Mouse (Mus musculus): Measurements from ENCODE around the gene Mall. TPM values are rescaled to one million over a fixed set of nuclear protein-coding genes. Genes with fewer than 3 reads are reported as not detected.

Mall gene
- polyA plus RNA-seq, 1 experiment from 2014 or later: 57.1 TPM

- ATAC-seq (ENCODE audit: insufficient number of reproducible peaks, low FRiP score, low TSS enrichment, low read depth): no peak
- WGBS: 48% methylated on average over 1 of the region's 1 CpGs
- Histone ChIP-seq H3K9ac (no peak overlapping the region), H3K4me2 (no peak overlapping the region), H3K27me3 (no peaks in the 10 kb centered on the region), H3K9me3 (no peaks in the 10 kb centered on the region), H3K4me3 (no peak overlapping the region), H3K4me1 (no peaks in the 10 kb centered on the region), H3K27ac (no peak overlapping the region), H3K36me3 (peaks cover 7% of the 10 kb centered on the region; the same call in 1 of the 2 replicates)
Observed at GRCm38 (mm10) chr2:127749376-127749775, 19.6 kb upstream of the Mall start.

- H3K4me3 ChIP-seq: no peak overlapping the region
- no peaks in the 10 kb centered on the region for H3K4me1 ChIP-seq
- no peaks in the 10 kb centered on the region for H3K9me3 ChIP-seq
- no peak for ATAC-seq (ENCODE audit: insufficient number of reproducible peaks, low FRiP score, low TSS enrichment, low read depth)
- H3K9ac ChIP-seq: no peak overlapping the region
- H3K27me3 ChIP-seq: no peaks in the 10 kb centered on the region
- H3K27ac ChIP-seq: no peak overlapping the region
- H3K36me3 ChIP-seq: peaks cover 3% of the 10 kb centered on the region; the same call in 1 of the 2 replicates
- H3K4me2 ChIP-seq: no peak overlapping the region
- WGBS: 61% methylated on average over 7 of the region's 7 CpGs
Observed at GRCm38 (mm10) chr2:127748316-127748715, 18.6 kb upstream of the Mall start.

- ATAC-seq (ENCODE audit: insufficient number of reproducible peaks, low FRiP score, low TSS enrichment, low read depth): no peak
- WGBS: 78% methylated on average over 3 of the region's 3 CpGs
- H3K4me2 ChIP-seq: no peak overlapping the region
- H3K27me3 ChIP-seq: no peaks in the 10 kb centered on the region
- 0 out of 2 replicates have a peak, but pooled peaks cover 2% of the 10 kb centered on the region for H3K4me1 ChIP-seq
- peak overlapping the region; percentile 33 for H3K27ac ChIP-seq
- H3K4me3 ChIP-seq: no peak overlapping the region
- no peaks in the 10 kb centered on the region for H3K9me3 ChIP-seq
- peaks cover 12% of the 10 kb centered on the region; the same call in 1 of the 2 replicates for H3K36me3 ChIP-seq
- H3K9ac ChIP-seq: no peak overlapping the region
Observed at GRCm38 (mm10) chr2:127742637-127743036, 12.9 kb upstream of the Mall start.

- ATAC-seq (ENCODE audit: insufficient number of reproducible peaks, low FRiP score, low TSS enrichment, low read depth): no peak
- H3K27me3 ChIP-seq: no peaks in the 10 kb centered on the region
- H3K9ac ChIP-seq: no peak overlapping the region
- 75% methylated on average over 9 of the region's 9 CpGs for WGBS
- no peak overlapping the region for H3K4me3 ChIP-seq
- H3K4me1 ChIP-seq: 0 out of 2 replicates have a peak, but pooled peaks cover 2% of the 10 kb centered on the region
- no peaks in the 10 kb centered on the region for H3K9me3 ChIP-seq
- no peak overlapping the region for H3K4me2 ChIP-seq
- H3K36me3 ChIP-seq: peaks cover 12% of the 10 kb centered on the region; the same call in 1 of the 2 replicates
- no peak overlapping the region for H3K27ac ChIP-seq
Observed at GRCm38 (mm10) chr2:127740756-127741519, 11.2 kb upstream of the Mall start.

- Histone ChIP-seq H3K4me3 (no peak overlapping the region), H3K27ac (no peak overlapping the region), H3K27me3 (no peaks in the 10 kb centered on the region), H3K9ac (no peak overlapping the region), H3K4me2 (no peak overlapping the region), H3K4me1 (peaks cover 5% of the 10 kb centered on the region; the same call in 1 of the 2 replicates), H3K36me3 (peaks cover 7% of the 10 kb centered on the region; the same call in 1 of the 2 replicates), H3K9me3 (no peaks in the 10 kb centered on the region)
- ATAC-seq (ENCODE audit: insufficient number of reproducible peaks, low FRiP score, low TSS enrichment, low read depth): no peak
- 69% methylated on average over 3 of the region's 3 CpGs for WGBS
Observed at GRCm38 (mm10) chr2:127737885-127738284, 8.2 kb upstream of the Mall start.

GRCm38 (mm10) chr2:127736631-127737209 lies 7.0 kb upstream of the Mall start:
- Histone ChIP-seq H3K4me1 (peaks cover 4% of the 10 kb centered on the region; the same call in 1 of the 2 replicates), H3K9ac (no peak overlapping the region), H3K27me3 (no peaks in the 10 kb centered on the region), H3K27ac (peak overlapping the region; percentile 55; the same call in 1 of the 2 replicates), H3K36me3 (peaks cover 7% of the 10 kb centered on the region; the same call in 1 of the 2 replicates), H3K9me3 (no peaks in the 10 kb centered on the region), H3K4me3 (no peak overlapping the region), H3K4me2 (no peak overlapping the region)
- ATAC-seq (ENCODE audit: insufficient number of reproducible peaks, low FRiP score, low TSS enrichment, low read depth): no peak
- WGBS: 71% methylated on average over 6 of the region's 6 CpGs

- no peak overlapping the region for H3K4me2 ChIP-seq
- H3K4me1 ChIP-seq: peaks cover 7% of the 10 kb centered on the region
- 52% methylated on average over 9 of the region's 9 CpGs for WGBS
- H3K27ac ChIP-seq: no peak overlapping the region
- no peaks in the 10 kb centered on the region for H3K9me3 ChIP-seq
- no peak for ATAC-seq (ENCODE audit: insufficient number of reproducible peaks, low FRiP score, low TSS enrichment, low read depth)
- H3K27me3 ChIP-seq: 0 out of 2 replicates have a peak, but pooled peaks cover under 1% of the 10 kb centered on the region
- H3K9ac ChIP-seq: no peak overlapping the region
- H3K36me3 ChIP-seq: no peaks in the 10 kb centered on the region
- no peak overlapping the region for H3K4me3 ChIP-seq
Observed at GRCm38 (mm10) chr2:127735512-127736145, 5.9 kb upstream of the Mall start.

GRCm38 (mm10) chr2:127734889-127735288 lies 5.2 kb upstream of the Mall start:
- Histone ChIP-seq H3K4me2 (no peak overlapping the region), H3K9me3 (no peaks in the 10 kb centered on the region), H3K9ac (no peak overlapping the region), H3K27ac (no peak overlapping the region), H3K4me3 (no peak overlapping the region), H3K36me3 (no peaks in the 10 kb centered on the region), H3K4me1 (peaks cover 15% of the 10 kb centered on the region), H3K27me3 (peaks cover 7% of the 10 kb centered on the region; the same call in 1 of the 2 replicates)
- ATAC-seq (ENCODE audit: insufficient number of reproducible peaks, low FRiP score, low TSS enrichment, low read depth): no peak
- 74% methylated on average over 5 of the region's 5 CpGs for WGBS

- WGBS: 53% methylated on average over 7 of the region's 7 CpGs
- no peaks in the 10 kb centered on the region for H3K9me3 ChIP-seq
- H3K4me3 ChIP-seq: no peak overlapping the region
- H3K36me3 ChIP-seq: no peaks in the 10 kb centered on the region
- H3K27ac ChIP-seq: peak overlapping the region; percentile 76
- H3K27me3 ChIP-seq: peaks cover 7% of the 10 kb centered on the region; the same call in 1 of the 2 replicates
- ATAC-seq (ENCODE audit: insufficient number of reproducible peaks, low FRiP score, low TSS enrichment, low read depth): no peak
- H3K4me2 ChIP-seq: no peak overlapping the region
- peak overlapping the region; percentile 14; the same call in 1 of the 2 replicates for H3K9ac ChIP-seq
- H3K4me1 ChIP-seq: peaks cover 31% of the 10 kb centered on the region
Observed at GRCm38 (mm10) chr2:127730301-127730997, 717 bp upstream of the Mall start.

- H3K36me3 ChIP-seq: no peaks in the 10 kb centered on the region
- H3K4me2 ChIP-seq: peak overlapping the region; percentile 49
- H3K9me3 ChIP-seq: no peaks in the 10 kb centered on the region
- peaks cover 34% of the 10 kb centered on the region for H3K4me1 ChIP-seq
- peak overlapping the region; percentile 76 for H3K27ac ChIP-seq
- H3K27me3 ChIP-seq: peaks cover 7% of the 10 kb centered on the region; the same call in 1 of the 2 replicates
- 26% methylated on average over 15 of the region's 15 CpGs for WGBS
- no peak for ATAC-seq (ENCODE audit: insufficient number of reproducible peaks, low FRiP score, low TSS enrichment, low read depth)
- H3K4me3 ChIP-seq: peak overlapping the region; percentile 31
- no peak overlapping the region for H3K9ac ChIP-seq
Observed at GRCm38 (mm10) chr2:127728661-127729450, 876 bp downstream of the Mall start.

GRCm38 (mm10) chr2:127728146-127728545 lies 1.6 kb downstream of the Mall start:
- no peak for ATAC-seq (ENCODE audit: insufficient number of reproducible peaks, low FRiP score, low TSS enrichment, low read depth)
- WGBS: 74% methylated on average over 6 of the region's 6 CpGs
- Histone ChIP-seq H3K4me1 (peaks cover 41% of the 10 kb centered on the region), H3K36me3 (no peaks in the 10 kb centered on the region), H3K4me2 (no peak overlapping the region), H3K4me3 (peak overlapping the region; percentile 31; the same call in 1 of the 2 replicates), H3K9me3 (no peaks in the 10 kb centered on the region), H3K27ac (0 out of 2 replicates have a peak overlapping the region, but pooled peaks have one; percentile 76), H3K9ac (no peak overlapping the region), H3K27me3 (peaks cover 7% of the 10 kb centered on the region; the same call in 1 of the 2 replicates)

Data from limb, embryonic 15.5 days (tissue).